Mouse (Mus musculus) liver, adult 2 months (tissue): ENCODE measurements around the gene Ogdhl.

ENCODE experiments used
- CTCF ChIP-seq: fragments of 200-500 bp; IDR thresholded peaks from 2 replicates; pipeline ENCODE4 v1.5.1; 2011; ENCODE audit warnings: low read depth, low read length, control low read depth
- POLR2A ChIP-seq: fragments of 200-500 bp; IDR thresholded peaks from 2 replicates; pipeline ENCODE4 v1.6.1; 2011; ENCODE audit warnings: low read length, control low read depth; ENCODE audit not compliant: insufficient read depth; ENCODE audit errors: extremely low read depth

DNA sequence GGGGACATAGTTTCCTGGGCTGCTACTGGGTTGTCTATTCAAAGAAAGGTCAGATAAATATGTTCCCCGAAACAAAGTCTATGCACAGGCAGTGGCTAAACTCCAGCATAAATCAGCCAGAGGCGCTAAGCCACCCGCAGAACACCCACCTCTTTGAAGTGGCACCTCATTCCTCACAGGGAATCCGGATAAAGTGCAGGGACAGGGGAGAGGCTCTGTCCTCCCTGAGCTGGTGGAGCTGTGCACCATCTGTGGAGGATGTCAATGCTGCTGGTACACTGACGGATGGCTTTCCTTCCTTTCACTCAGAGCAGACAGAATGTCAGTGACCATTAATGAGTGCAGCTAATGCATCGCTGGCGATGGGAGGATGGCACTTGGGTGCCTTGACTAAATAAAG is 59.2 kb downstream of the Ogdhl start:
- TF ChIP-seq CTCF (no peak), POLR2A (no peak)
